Mouse (Mus musculus) olfactory bulb, adult 2 months (tissue): ENCODE measurements around the gene Hoxc8.

Source experiments
- CTCF ChIP-seq: fragments of 200-500 bp; IDR thresholded peaks from 2 replicates; pipeline ENCODE4 v1.5.1; 2012; ENCODE audit warnings: low read depth, mild to moderate bottlenecking, low read length, moderate library complexity; ENCODE audit not compliant: insufficient read depth
- POLR2A ChIP-seq: fragments of 200-500 bp; IDR thresholded peaks from 2 replicates; pipeline ENCODE4 v1.6.1; 2012; ENCODE audit warnings: mild to moderate bottlenecking, low read depth, low read length, moderate library complexity; ENCODE audit not compliant: insufficient read depth

GRCm38 (mm10) chr15:102992863-102993262 lies 2.5 kb downstream of the Hoxc8 start:
- TF ChIP-seq CTCF (no peak), POLR2A (no peak)
